Mouse (Mus musculus): ENCODE data around the gene Tmem119. TPM values are rescaled to one million over a fixed set of nuclear protein-coding genes. Genes with fewer than 3 reads are reported as not detected.

Gene Tmem119
- polyA plus RNA-seq, 1 experiment from 2014 or later, result 7.2 TPM

- ATAC-seq, result peak; percentile 78
- Histone ChIP-seq H3K9ac (peak within 1 kb of the TSS; percentile 92), H3K36me3 (peaks cover 57% of the 10 kb centered on the region), H3K9me3 (replicated peaks) (no peaks in the 10 kb centered on the region), H3K4me3 (peak within 1 kb of the TSS; percentile 98), H3K27me3 (replicated peaks) (no peaks in the 10 kb centered on the region), H3K27ac (peak within 1 kb of the TSS; percentile 91), H3K4me2 (peak within 1 kb of the TSS; percentile 77), H3K4me1 (peaks cover 47% of the 10 kb centered on the region)
- WGBS (ENCODE audit: insufficient replicate concordance), result 0% methylated on average over 48 of the region's 49 CpGs
These were observed 27.8 kb downstream of the Tmem119 start, which contains the start of the genes Sart3 and Iscu for GRCm38 (mm10) chr5:113772450-113772895. Gene Sart3 (minus strand): TSS chr5:113772510. Gene Iscu (plus strand): TSS chr5:113772748.

- Histone ChIP-seq H3K36me3 (peaks cover 57% of the 10 kb centered on the region), H3K9me3 (replicated peaks) (no peaks in the 10 kb centered on the region), H3K4me1 (peaks cover 47% of the 10 kb centered on the region), H3K9ac (peak overlapping the region; percentile 92), H3K4me3 (peak overlapping the region; percentile 98), H3K27me3 (replicated peaks) (no peaks in the 10 kb centered on the region), H3K27ac (peak overlapping the region; percentile 91), H3K4me2 (peak overlapping the region; percentile 77)
- ATAC-seq, result peak; percentile 78
- under 1% methylated on average over 91 of the region's 97 CpGs for WGBS (ENCODE audit: insufficient replicate concordance)
These were observed 28.8 kb downstream of the Tmem119 start for GRCm38 (mm10) chr5:113771213-113772162.

- H3K36me3 ChIP-seq, result peaks cover 55% of the 10 kb centered on the region
- no peak overlapping the region for H3K27ac ChIP-seq
- H3K4me3 ChIP-seq, result no peak overlapping the region
- H3K4me2 ChIP-seq, result no peak overlapping the region
- peaks cover 41% of the 10 kb centered on the region for H3K4me1 ChIP-seq
- ATAC-seq, result no peak
- no peaks in the 10 kb centered on the region for H3K27me3 ChIP-seq (replicated peaks)
- no peak overlapping the region for H3K9ac ChIP-seq
- WGBS (ENCODE audit: insufficient replicate concordance), result 88% methylated on average over 8 of the region's 8 CpGs
- H3K9me3 ChIP-seq (replicated peaks), result no peaks in the 10 kb centered on the region
These were observed 31.5 kb downstream of the Tmem119 start for GRCm38 (mm10) chr5:113768806-113769205.

GRCm38 (mm10) chr5:113765641-113766526 is 34.4 kb downstream of the Tmem119 start:
- H3K27me3 ChIP-seq (replicated peaks), result no peaks in the 10 kb centered on the region
- peaks cover 85% of the 10 kb centered on the region for H3K36me3 ChIP-seq
- WGBS (ENCODE audit: insufficient replicate concordance), result 79% methylated on average over 13 of the region's 13 CpGs
- peaks cover 26% of the 10 kb centered on the region for H3K4me1 ChIP-seq
- H3K27ac ChIP-seq, result no peak overlapping the region
- ATAC-seq, result no peak
- H3K9ac ChIP-seq, result no peak overlapping the region
- H3K4me2 ChIP-seq, result no peak overlapping the region
- no peaks in the 10 kb centered on the region for H3K9me3 ChIP-seq (replicated peaks)
- no peak overlapping the region for H3K4me3 ChIP-seq

- H3K27me3 ChIP-seq (replicated peaks), result no peaks in the 10 kb centered on the region
- no peak for ATAC-seq
- peaks cover 11% of the 10 kb centered on the region for H3K4me1 ChIP-seq
- no peak overlapping the region for H3K9ac ChIP-seq
- WGBS (ENCODE audit: insufficient replicate concordance), result 88% methylated on average over 7 of the region's 7 CpGs
- H3K4me2 ChIP-seq, result no peak overlapping the region
- no peak overlapping the region for H3K4me3 ChIP-seq
- H3K27ac ChIP-seq, result no peak overlapping the region
- no peaks in the 10 kb centered on the region for H3K9me3 ChIP-seq (replicated peaks)
- H3K36me3 ChIP-seq, result peaks cover 97% of the 10 kb centered on the region
These were observed 35.9 kb downstream of the Tmem119 start for GRCm38 (mm10) chr5:113764426-113764825.

- Histone ChIP-seq H3K9me3 (replicated peaks) (no peaks in the 10 kb centered on the region), H3K36me3 (peaks cover 97% of the 10 kb centered on the region), H3K27me3 (replicated peaks) (no peaks in the 10 kb centered on the region), H3K4me2 (no peak overlapping the region), H3K4me1 (no peaks in the 10 kb centered on the region), H3K27ac (no peak overlapping the region), H3K9ac (no peak overlapping the region), H3K4me3 (no peak overlapping the region)
- no peak for ATAC-seq
- 67% methylated on average over 2 of the region's 2 CpGs for WGBS (ENCODE audit: insufficient replicate concordance)
These were observed 38.7 kb downstream of the Tmem119 start for GRCm38 (mm10) chr5:113761585-113761984.

- H3K27me3 ChIP-seq (replicated peaks), result no peaks in the 10 kb centered on the region
- H3K4me2 ChIP-seq, result no peak overlapping the region
- H3K9ac ChIP-seq, result no peak overlapping the region
- H3K36me3 ChIP-seq, result peaks cover 100% of the 10 kb centered on the region
- H3K27ac ChIP-seq, result no peak overlapping the region
- ATAC-seq, result no peak
- no peaks in the 10 kb centered on the region for H3K9me3 ChIP-seq (replicated peaks)
- H3K4me3 ChIP-seq, result no peak overlapping the region
- H3K4me1 ChIP-seq, result no peaks in the 10 kb centered on the region
- WGBS (ENCODE audit: insufficient replicate concordance), result 87% methylated on average over 15 of the region's 15 CpGs
These were observed 44.8 kb downstream of the Tmem119 start for GRCm38 (mm10) chr5:113755347-113756030.

- H3K36me3 ChIP-seq, result peaks cover 100% of the 10 kb centered on the region
- H3K9me3 ChIP-seq (replicated peaks), result no peaks in the 10 kb centered on the region
- 85% methylated on average over 9 of the region's 9 CpGs for WGBS (ENCODE audit: insufficient replicate concordance)
- H3K27ac ChIP-seq, result no peak overlapping the region
- H3K4me3 ChIP-seq, result no peak overlapping the region
- H3K4me2 ChIP-seq, result no peak overlapping the region
- no peaks in the 10 kb centered on the region for H3K27me3 ChIP-seq (replicated peaks)
- no peak for ATAC-seq
- no peaks in the 10 kb centered on the region for H3K4me1 ChIP-seq
- no peak overlapping the region for H3K9ac ChIP-seq
These were observed 48.7 kb downstream of the Tmem119 start for GRCm38 (mm10) chr5:113751521-113752157.

- Histone ChIP-seq H3K36me3 (peaks cover 100% of the 10 kb centered on the region), H3K9ac (no peak overlapping the region), H3K4me2 (no peak overlapping the region), H3K9me3 (replicated peaks) (no peaks in the 10 kb centered on the region), H3K4me3 (no peak overlapping the region), H3K27ac (no peak overlapping the region), H3K27me3 (replicated peaks) (no peaks in the 10 kb centered on the region), H3K4me1 (no peaks in the 10 kb centered on the region)
- no peak for ATAC-seq
- 87% methylated on average over 13 of the region's 13 CpGs for WGBS (ENCODE audit: insufficient replicate concordance)
These were observed 51.6 kb downstream of the Tmem119 start for GRCm38 (mm10) chr5:113748556-113749331.

- Histone ChIP-seq H3K4me1 (no peaks in the 10 kb centered on the region), H3K4me3 (no peak overlapping the region), H3K4me2 (no peak overlapping the region), H3K9ac (no peak overlapping the region), H3K27me3 (replicated peaks) (no peaks in the 10 kb centered on the region), H3K36me3 (peaks cover 100% of the 10 kb centered on the region), H3K9me3 (replicated peaks) (no peaks in the 10 kb centered on the region), H3K27ac (no peak overlapping the region)
- WGBS (ENCODE audit: insufficient replicate concordance), result 92% methylated on average over 5 of the region's 5 CpGs
- ATAC-seq, result no peak
These were observed 52.7 kb downstream of the Tmem119 start for GRCm38 (mm10) chr5:113747629-113748028.
